Mouse (Mus musculus) adrenal gland, adult (tissue): ENCODE measurements at regions not wholly inside any gene's neighbourhood (a gene's known extent, or its start where the extent isn't known, plus 50 kb on each side); places are given as distances from the start of the nearest gene placed in this dataset.
A peak's percentile ranks its signal among the peaks of the same experiment; 100 is the strongest.

ENCODE experiments used
- DNase-seq, 2 experiments: peaks; one replicate each; pipeline ENCODE4 v3.0.0; 2022 to 2023; ENCODE audit warnings: low spot score in 1 of 2; ENCODE audit not compliant: inconsistent age in 2 of 2

- no peak for DNase-seq
Measured at GRCm38 (mm10) chr5:12219424-12220107, 163.6 kb upstream of the Sema3d start.

- no peak for DNase-seq
Measured at GRCm38 (mm10) chr5:12222622-12223021, 160.6 kb upstream of the Sema3d start.

- DNase-seq = no peak
Measured at GRCm38 (mm10) chr5:12233377-12234096, 149.6 kb upstream of the Sema3d start.

GRCm38 (mm10) chr5:12243179-12243805, 139.9 kb upstream of the Sema3d start:
- no peak for DNase-seq

GRCm38 (mm10) chr5:12293685-12294084, 89.5 kb upstream of the Sema3d start:
- peak in 1 of 2 experiments; percentile 19 for DNase-seq

- no peak for DNase-seq
Measured at GRCm38 (mm10) chr5:12297331-12297730, 85.9 kb upstream of the Sema3d start.

- no peak for DNase-seq
Measured at GRCm38 (mm10) chr5:12301833-12302808, 81.1 kb upstream of the Sema3d start.

- no peak for DNase-seq
Measured at GRCm38 (mm10) chr5:12309408-12309807, 73.8 kb upstream of the Sema3d start.

- DNase-seq = no peak
Measured at GRCm38 (mm10) chr5:12332648-12333305, 50.4 kb upstream of the Sema3d start.
